Mouse (Mus musculus): ENCODE data around the gene Tmem223. TPM values are rescaled to one million over a fixed set of nuclear protein-coding genes. Genes with fewer than 3 reads are reported as not detected.

Tmem223 gene
- 255 and 279 TPM in 2 replicates for polyA plus RNA-seq (2012; rRNA removed; ENCODE audit: low replicate concordance)

DNA sequence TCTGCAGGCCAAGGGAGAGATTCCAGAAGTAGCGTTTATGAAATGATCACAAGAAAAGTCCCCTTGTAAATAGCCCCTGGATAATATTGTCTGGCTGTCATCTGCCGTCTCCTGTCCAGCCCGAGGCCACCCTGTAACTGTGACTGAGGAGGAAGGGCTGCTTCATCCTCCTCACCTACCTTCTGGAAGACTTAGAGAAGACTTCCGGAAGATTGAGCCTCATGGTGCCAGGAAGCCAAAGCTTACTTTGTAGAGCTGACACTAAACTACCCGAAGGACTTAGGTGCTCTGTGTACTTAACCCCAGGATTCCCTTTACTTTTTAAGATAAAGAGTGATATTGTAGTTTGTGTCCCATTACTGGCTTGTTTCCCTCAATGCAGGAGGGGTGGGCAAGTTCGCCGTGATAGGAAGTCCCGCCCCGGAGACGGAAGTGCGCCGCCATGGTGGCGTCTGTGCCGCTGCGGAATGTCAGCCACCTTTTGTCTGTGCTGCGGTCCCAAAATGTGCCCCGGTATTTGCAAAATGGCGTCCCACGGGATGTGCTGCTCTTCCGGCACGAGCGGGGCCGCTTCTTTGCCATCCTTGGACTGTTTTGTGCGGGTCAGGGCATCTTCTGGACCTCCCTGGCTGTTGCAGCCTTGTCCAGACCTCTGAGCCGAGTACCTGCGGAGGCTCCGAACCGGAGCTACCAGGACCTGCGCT is at the start of gene Tmem223:
Tmem223 (plus strand) TSS at position 430 of the 704 bp plus-strand sequence.

DNA sequence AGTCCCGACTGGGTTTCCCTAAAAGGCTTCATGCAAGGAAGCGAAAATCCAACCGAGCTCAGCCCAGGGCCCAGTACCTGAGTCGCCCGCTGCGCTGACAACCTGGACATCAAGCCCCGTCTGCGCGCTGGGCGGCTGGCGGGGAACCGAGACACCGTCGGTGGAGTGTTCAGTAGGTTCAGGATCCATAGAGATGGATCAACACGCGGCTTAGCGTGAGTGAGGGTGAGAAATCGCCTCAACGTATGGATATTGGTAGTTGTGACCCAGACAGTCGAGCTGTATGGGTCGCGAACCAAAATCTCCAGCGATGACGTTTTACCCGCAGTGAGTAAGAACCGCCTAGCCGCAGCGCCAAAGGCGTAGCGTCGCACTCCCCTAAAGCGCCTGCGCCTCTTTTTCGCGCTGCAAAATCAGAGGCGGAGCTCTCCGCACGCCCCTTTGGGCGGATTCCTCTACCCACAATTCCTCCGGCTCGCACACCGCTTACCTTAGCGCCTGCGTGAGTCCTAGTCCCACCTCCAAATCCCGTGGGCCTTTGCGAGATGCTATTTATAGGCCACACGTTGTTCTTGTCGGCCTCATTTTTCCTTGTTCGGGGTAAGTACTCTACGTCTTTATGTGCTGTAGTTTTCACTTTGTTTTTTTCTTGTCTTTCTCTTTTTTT is 47.8 kb upstream of the Tmem223 start, which contains the start of gene Slc3a2:
Slc3a2 (minus strand) TSS at position 463 of the 667 bp plus-strand sequence.

DNA sequence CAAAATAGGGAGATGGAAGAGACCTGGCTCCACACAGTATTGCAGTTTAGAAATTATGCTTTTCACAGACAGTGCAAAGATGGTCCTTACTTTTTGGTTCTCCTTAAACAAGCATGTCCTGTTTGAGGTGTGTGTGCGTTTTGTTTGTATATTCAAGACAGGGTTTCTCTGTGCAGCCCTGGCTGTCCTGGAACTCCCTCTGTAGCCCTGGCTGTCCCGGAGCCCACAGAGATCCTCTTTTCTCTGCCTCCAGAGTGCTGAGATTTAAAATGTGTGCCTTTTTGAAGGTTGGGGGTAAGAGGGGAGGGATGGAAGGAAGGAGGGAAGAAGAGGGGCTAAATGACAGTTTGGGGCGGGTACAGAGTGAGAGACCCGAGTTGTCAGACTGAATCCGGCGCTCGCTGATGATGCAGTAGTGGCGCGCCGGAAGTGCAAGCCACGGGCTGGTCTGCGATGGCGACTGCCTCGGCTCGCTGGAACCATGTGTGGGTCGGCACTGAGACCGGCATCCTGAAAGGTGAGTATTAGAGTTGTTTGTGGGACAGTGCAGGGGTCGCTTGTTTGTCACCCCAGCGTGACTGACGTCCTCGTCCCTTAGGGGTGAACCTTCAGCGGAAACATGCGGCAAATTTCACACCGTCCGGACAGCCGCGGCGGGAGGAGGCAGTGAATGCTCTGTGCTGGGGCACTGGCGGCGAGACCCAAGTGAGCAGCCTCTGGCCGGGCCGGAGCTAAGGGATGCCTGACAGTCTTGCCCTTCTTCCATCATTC is 35.2 kb upstream of the Tmem223 start, which contains the start of gene Wdr74:
Wdr74 (plus strand) TSS at position 439 of the 771 bp plus-strand sequence.

DNA sequence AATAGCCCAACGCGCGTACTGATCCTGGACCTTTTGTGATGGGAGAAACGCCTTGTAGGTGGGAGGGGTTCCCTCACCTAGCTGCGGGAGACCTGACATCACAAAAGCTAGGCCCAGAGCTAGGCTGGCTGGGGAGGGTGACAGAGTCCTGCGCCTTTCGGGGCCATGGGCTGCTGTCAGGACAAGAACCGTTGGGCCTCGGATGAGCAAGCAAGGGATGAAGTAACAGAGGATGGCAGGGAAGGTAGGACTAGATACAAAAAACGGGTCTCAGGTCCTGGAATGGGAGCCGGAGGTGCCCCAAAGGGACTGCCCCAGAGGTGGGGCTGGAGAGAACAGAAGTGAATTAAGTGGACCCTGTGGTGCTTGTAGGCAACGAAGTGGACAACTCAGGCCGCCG is 30.2 kb upstream of the Tmem223 start, which contains the start of gene 1700092M07Rik:
1700092M07Rik (plus strand) TSS at position 116 of the 400 bp plus-strand sequence.

GRCm38 (mm10) chr19:8741243-8741869 is 29.4 kb upstream of the Tmem223 start, which contains the start of gene Stx5a:
Gene Stx5a, plus strand, starts transcription at chr19:8741413.

GRCm38 (mm10) chr19:8756635-8757387 is 14.0 kb upstream of the Tmem223 start, which contains the start of gene Nxf1:
Gene Nxf1, plus strand, starts transcription at chr19:8757073.

DNA sequence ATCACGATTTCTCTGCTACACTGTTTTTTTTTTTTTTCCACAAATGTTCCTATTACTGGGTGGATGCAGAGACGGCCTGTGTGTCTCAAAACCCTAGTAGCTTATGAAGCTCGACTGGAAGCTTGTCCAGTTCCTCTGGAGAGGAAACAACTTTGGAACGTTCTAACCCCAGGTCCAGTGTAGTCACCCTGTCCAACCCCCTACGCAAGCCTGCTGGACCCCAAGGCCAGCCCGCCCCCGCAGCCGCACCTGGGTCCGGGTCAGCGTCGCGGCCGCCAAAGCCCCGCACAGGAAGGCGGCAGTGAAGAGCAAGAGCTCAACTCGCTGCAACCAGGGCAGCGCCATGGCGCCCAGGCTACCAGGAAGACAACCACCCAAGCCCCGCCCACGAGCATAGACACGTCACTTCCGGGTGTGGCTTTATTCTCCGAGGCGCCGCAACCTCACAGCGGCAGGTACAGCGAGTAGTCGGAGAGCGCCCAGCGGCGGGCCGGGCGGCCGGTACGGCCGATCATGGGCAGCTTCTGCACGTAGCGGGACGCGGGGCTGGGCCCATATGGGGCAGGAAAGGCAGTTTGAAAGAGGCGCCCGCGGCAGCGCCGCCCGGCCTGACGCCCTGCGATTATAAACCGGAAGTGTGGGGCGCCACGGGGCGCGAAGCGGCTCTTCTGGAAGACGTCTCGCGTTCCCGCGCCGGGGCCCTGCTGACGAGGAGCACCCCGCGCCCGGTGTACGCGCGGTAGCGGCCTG is 3.5 kb downstream of the Tmem223 start, which contains the start of gene Tmem179b:
Tmem179b (minus strand) TSS at position 382 of the 750 bp plus-strand sequence.

DNA sequence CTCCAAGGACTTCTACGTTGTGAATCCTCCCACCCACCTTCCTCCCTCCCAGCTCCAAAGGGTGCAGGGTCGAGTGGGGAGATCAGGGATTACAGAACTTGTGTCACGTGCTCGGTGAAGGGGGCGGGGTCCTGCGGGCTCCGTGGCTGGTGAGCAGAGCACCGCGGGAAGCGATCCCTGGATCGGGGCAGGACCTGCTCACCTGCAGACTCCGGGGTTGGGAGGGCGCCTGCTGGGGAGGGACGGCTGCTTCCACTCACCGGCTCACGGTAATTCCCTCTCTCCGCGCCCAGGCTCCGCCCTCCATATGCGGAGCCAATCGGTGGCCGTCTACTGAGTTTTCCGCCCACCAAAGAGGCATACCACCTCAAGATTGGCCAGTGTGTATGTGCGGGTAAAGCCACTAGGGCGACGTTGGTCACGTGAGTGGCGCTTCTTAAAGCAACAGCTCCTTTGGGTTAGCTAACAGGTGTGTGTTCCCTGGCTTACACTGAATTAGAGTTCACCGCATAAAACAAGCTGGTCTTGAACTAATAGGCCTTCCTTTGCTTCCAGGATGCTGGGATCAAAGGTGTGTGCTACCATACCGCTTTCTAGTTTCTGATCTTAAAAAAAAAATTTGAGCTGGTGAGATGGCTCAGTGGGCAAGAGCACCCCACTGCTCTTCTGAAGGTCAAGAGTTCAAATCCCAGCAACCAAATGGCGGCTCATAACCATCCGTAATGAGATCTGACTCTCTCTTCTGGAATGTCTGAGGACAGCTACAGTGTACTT is 15.4 kb downstream of the Tmem223 start, which contains the start of gene Taf6l:
Taf6l (minus strand) TSS at position 410 of the 774 bp plus-strand sequence.

DNA sequence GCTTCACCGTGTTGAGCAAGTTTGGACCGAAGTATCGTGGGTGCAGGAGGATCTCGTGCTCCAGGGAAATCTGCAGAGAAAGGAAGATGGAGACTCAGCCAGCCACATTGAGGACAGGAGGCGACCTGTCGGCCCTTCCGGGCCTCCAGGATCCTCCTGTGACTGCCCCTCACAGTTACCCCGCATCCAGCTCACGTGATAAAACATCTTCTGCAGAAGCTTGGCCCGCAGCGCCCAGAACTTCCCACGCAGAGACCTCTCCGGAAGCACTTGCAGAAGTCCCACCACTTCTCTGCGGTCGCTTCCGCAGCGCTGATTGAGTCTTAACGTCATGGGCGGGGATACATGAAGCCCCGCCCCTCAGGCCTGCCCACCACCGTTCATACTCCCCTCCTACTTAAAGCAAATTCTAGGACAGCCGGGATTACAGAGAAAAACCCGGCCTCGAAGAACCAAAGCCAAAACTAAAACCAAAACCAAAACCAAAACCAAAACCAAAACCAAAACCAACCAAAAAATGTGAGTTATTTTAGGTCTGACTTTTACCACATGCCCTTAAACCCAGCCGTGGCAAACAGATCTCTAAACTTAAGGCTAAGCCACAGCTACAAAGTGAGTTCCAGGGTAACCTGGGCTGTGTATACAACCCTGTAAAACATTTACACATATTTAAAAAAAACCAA is 27.6 kb downstream of the Tmem223 start, which contains the start of gene Polr2g:
Polr2g (minus strand) TSS at position 314 of the 683 bp plus-strand sequence.

GRCm38 (mm10) chr19:8802130-8802821 is 31.5 kb downstream of the Tmem223 start, which contains the start of gene Zbtb3:
Gene Zbtb3, plus strand, starts transcription at chr19:8802555.

DNA sequence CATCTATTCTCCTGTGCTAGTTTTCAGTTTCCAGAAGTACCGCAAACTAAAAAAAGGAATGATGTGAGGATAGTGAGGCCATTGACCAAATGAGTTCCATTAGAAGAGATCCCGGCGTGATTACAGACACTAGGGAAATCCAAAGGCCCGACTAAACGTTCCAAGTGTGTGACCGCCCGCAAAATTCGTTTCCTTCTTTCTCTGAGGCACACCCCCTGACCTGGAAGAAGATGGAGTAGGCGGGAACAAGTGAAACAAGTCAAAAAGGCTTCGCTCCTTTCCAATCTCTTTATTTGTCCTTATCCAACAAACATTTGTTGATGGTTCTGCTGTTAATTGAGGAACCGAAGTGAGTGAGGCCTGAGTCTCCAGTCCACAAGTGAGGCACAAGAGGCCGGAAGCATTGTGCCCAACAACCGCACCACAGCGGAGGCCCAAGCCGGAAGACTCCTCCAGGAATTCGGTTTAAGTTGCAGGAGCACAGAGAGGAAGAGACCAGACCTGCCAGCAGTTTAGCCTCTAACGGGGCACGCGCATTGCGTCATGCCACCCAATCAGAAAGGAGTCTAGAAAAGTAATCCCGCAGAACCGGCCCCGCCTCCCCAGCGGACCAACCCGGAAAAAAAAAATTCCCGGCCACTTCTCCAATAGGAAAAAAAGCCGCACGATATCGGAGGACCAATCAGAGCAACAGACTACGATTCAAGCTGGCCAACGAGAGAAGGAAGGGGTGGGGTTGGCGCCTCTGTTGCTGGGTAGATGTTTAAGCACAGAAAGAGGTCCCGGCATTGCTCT is 48.2 kb downstream of the Tmem223 start, which contains the start of gene Ttc9c:
Ttc9c (minus strand) TSS at position 533 of the 795 bp plus-strand sequence.

GRCm38 (mm10) chr19:8819596-8820423 is 49.0 kb downstream of the Tmem223 start, which contains the start of gene Hnrnpul2:
Gene Hnrnpul2, plus strand, starts transcription at chr19:8820010.

Measured in subcutaneous adipose tissue, adult 2 months (tissue).